Mouse (Mus musculus): ENCODE data around the gene Tfr2.

DNA sequence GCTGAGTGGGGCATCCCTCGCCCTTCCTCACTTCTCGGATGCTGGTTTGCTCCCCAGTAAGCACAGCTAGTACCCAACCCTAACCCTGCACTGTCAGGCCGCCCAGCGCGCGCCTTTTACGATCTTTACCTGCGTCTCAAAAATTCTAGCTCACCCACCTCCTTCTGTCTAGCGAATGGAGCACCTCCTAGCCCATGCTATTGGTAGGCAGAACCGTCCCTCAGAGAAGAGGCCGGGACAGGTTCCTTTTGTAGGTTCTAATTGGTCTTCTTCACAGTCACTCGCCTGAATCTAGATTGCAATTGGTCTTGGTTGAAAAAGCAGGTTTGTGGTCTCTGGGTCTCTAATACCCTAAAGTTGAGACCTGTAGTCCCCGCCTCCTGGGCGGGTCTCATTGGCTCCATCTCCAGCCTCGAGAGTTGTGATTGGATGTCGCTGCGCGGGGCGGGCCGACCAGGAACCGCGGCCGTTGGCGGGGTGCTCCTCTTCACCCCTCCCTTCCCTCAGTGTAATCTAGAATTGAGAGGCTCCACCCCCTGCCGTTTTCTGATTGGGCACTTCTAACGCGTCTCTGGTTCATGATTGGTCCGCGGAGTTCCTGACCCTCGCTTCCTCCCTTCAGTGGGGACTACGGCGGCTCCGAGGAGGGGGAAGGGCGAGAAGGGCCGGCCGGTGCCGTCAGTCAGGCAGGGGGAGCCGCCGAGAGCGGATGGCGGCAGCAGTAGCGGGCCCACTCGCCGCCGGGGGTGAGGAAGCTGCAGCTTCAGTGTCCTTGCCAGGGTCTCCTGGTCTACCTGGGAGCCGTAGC, 59.1 kb downstream of the Tfr2 start, which contains the start of the genes Fbxo24, Lrch4 and Gm20605:
- TF ChIP-seq CTCF (IDR thresholded peaks at IDR 0.05 in 2 of 3, conservative IDR thresholded peaks at IDR 0.05 in 1 of 3; ENCODE audit: control insufficient read depth in 1 of 3, insufficient read depth in 1 of 3, low read depth in 2 of 3, low read length in 3 of 3, poor library complexity in 1 of 3, severe bottlenecking in 1 of 3) (peak in 1 of 3 experiments; percentile 11; a peak in 1 of 6 replicates), POLR2A (IDR thresholded peaks at IDR 0.05; ENCODE audit: control insufficient read depth in 1 of 2, insufficient read depth in 1 of 2, low read depth in 1 of 2, low read length in 2 of 2, poor library complexity in 1 of 2) (peak; percentile 76 to 93), GATA1 (IDR thresholded peaks at IDR 0.05; ENCODE audit: low read depth, low read length) (no peak; the same call in 1 of the 2 replicates), USF2 (IDR thresholded peaks at IDR 0.05; ENCODE audit: borderline replicate concordance in 1 of 2, insufficient read depth in 1 of 2, low read depth in 1 of 2, low read length in 2 of 2) (no peak), MAZ (IDR thresholded peaks at IDR 0.05; ENCODE audit: low read depth, low read length) (peak; percentile 99), RCOR1 (IDR thresholded peaks at IDR 0.05; ENCODE audit: low read depth, low read length) (no peak), BHLHE40 (IDR thresholded peaks at IDR 0.05; ENCODE audit: borderline replicate concordance, low read depth, low read length) (0 out of 2 replicates have a peak, but pooled peaks have one; percentile 45), ZMIZ1 (IDR thresholded peaks at IDR 0.05; ENCODE audit: low read depth, low read length) (no peak)

All from MEL (cell line).